Mouse (Mus musculus): Measurements from ENCODE around the gene Tbc1d22b. TPM values are rescaled to one million over a fixed set of nuclear protein-coding genes. Genes with fewer than 3 reads are reported as not detected.

The Tbc1d22b gene
- polyA plus RNA-seq, 1 experiment from 2014 or later: 6.9 TPM

GRCm38 (mm10) chr17:29502669-29503665 is 46.6 kb upstream of the Tbc1d22b start:
- ATAC-seq (ENCODE audit: low FRiP score, low TSS enrichment) (no peak), DNase-seq (ENCODE audit: low spot score) (no peak)
- WGBS: 9% methylated on average over 32 of the region's 32 CpGs
- Histone ChIP-seq H3K27me3 (ENCODE audit: control insufficient read depth, insufficient read depth, low read length) (no peaks in the 10 kb centered on the region), H3K9ac (ENCODE audit: low read length) (peak overlapping the region; percentile 19; the same call in 1 of the 2 replicates), H3K27ac (replicated peaks) (0 out of 2 replicates have a peak overlapping the region, but pooled peaks have one; percentile 35), H3K9me3 (ENCODE audit: control insufficient read depth, low read length) (no peaks in the 10 kb centered on the region), H3K4me1 (replicated peaks; ENCODE audit: control insufficient read depth, insufficient read depth) (no peaks in the 10 kb centered on the region), H3K4me3 (ENCODE audit: low read depth, low read length) (peak overlapping the region; percentile 5; the same call in 1 of the 2 replicates), H3K36me3 (ENCODE audit: control insufficient read depth, insufficient read depth, low read length) (no peaks in the 10 kb centered on the region), H3K4me2 (replicated peaks; ENCODE audit: low read depth) (peak overlapping the region; percentile 37)
- TF ChIP-seq EP300 (optimal IDR thresholded peaks at IDR 0.05): no peak
- no peak for TF ChIP-seq CTCF (IDR thresholded peaks at IDR 0.05; ENCODE audit: low read depth)

DNA sequence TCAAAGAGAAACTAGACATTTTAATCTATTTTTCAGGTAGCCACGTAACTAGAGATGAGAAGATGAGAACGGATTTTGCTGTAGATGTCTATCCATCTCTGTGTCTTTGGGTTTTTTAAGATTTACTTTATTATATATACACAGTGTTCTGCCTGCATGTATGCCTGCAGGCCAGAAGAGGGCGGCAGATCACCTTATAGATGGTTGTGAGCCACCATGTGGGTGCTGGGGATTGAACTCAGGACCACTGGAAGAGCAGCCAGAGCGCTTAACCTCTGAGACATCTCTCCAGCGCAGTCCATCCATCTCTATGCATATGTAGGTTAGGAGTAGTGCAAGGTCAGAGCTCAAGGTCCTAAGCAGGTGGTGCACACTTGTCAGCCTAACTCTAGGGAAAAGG is 45.9 kb upstream of the Tbc1d22b start:
- TF ChIP-seq EP300 (optimal IDR thresholded peaks at IDR 0.05): no peak
- TF ChIP-seq CTCF (IDR thresholded peaks at IDR 0.05; ENCODE audit: low read depth): peak; percentile 58
- Histone ChIP-seq H3K27me3 (ENCODE audit: control insufficient read depth, insufficient read depth, low read length) (no peaks in the 10 kb centered on the region), H3K9me3 (ENCODE audit: control insufficient read depth, low read length) (no peaks in the 10 kb centered on the region), H3K27ac (replicated peaks) (no peak overlapping the region), H3K36me3 (ENCODE audit: control insufficient read depth, insufficient read depth, low read length) (no peaks in the 10 kb centered on the region), H3K9ac (ENCODE audit: low read length) (no peak overlapping the region), H3K4me1 (replicated peaks; ENCODE audit: control insufficient read depth, insufficient read depth) (no peaks in the 10 kb centered on the region), H3K4me2 (replicated peaks; ENCODE audit: low read depth) (no peak overlapping the region), H3K4me3 (ENCODE audit: low read depth, low read length) (no peak overlapping the region)
- ATAC-seq (ENCODE audit: low FRiP score, low TSS enrichment) (no peak), DNase-seq (ENCODE audit: low spot score) (no peak)
- WGBS: 74% methylated on average over 5 of the region's 5 CpGs

DNA sequence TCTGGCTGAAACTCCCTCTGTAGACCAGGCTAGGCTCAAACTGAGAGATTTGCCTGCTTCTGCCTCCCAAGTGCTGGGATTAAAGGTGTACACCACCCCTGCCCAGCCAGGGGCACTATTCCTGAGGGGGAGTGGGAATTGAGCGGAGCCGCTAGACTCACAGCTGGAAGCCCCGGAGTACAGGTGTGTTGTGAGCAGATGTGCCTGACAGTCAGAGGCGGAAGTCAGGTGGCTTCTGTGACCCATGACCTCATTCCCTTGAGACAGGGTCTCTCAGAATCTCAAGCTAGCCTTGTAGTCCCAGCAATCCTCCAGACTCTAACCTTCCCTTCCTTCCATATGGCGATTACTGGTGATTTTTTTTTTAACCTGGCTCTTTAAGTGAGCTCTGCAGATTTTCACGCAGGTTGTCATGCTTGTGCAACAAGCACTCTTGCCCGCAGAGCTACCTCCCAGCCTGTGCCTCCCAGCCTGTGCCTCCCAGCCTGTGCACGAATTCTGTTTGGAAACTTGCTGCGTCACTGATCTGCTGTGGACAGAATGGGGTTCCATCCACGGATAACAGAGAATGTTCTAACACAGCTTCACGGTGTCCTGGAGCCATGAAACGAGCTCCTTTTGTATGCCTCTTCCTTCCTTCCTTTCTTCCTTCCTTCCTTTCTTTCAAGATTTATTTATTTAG is 40.5 kb upstream of the Tbc1d22b start:
- ATAC-seq (ENCODE audit: low FRiP score, low TSS enrichment) (no peak), DNase-seq (ENCODE audit: low spot score) (no peak)
- Histone ChIP-seq H3K4me3 (ENCODE audit: low read depth, low read length) (no peak overlapping the region), H3K4me1 (replicated peaks; ENCODE audit: control insufficient read depth, insufficient read depth) (no peaks in the 10 kb centered on the region), H3K27me3 (ENCODE audit: control insufficient read depth, insufficient read depth, low read length) (no peaks in the 10 kb centered on the region), H3K27ac (replicated peaks) (no peak overlapping the region), H3K4me2 (replicated peaks; ENCODE audit: low read depth) (no peak overlapping the region), H3K36me3 (ENCODE audit: control insufficient read depth, insufficient read depth, low read length) (no peaks in the 10 kb centered on the region), H3K9me3 (ENCODE audit: control insufficient read depth, low read length) (no peaks in the 10 kb centered on the region), H3K9ac (ENCODE audit: low read length) (no peak overlapping the region)
- WGBS: 62% methylated on average over 12 of the region's 12 CpGs
- no peak for TF ChIP-seq EP300 (optimal IDR thresholded peaks at IDR 0.05)
- TF ChIP-seq CTCF (IDR thresholded peaks at IDR 0.05; ENCODE audit: low read depth): no peak

- Histone ChIP-seq H3K9ac (ENCODE audit: low read length) (no peak overlapping the region), H3K9me3 (ENCODE audit: control insufficient read depth, low read length) (no peaks in the 10 kb centered on the region), H3K27me3 (ENCODE audit: control insufficient read depth, insufficient read depth, low read length) (no peaks in the 10 kb centered on the region), H3K4me2 (replicated peaks; ENCODE audit: low read depth) (no peak overlapping the region), H3K36me3 (ENCODE audit: control insufficient read depth, insufficient read depth, low read length) (no peaks in the 10 kb centered on the region), H3K27ac (replicated peaks) (no peak overlapping the region), H3K4me3 (ENCODE audit: low read depth, low read length) (no peak overlapping the region), H3K4me1 (replicated peaks; ENCODE audit: control insufficient read depth, insufficient read depth) (no peaks in the 10 kb centered on the region)
- DNase-seq (ENCODE audit: low spot score) (no peak), ATAC-seq (ENCODE audit: low FRiP score, low TSS enrichment) (no peak)
- WGBS: 51% methylated on average over 8 of the region's 8 CpGs
- TF ChIP-seq CTCF (IDR thresholded peaks at IDR 0.05; ENCODE audit: low read depth) (no peak), EP300 (optimal IDR thresholded peaks at IDR 0.05) (no peak)
Measured at GRCm38 (mm10) chr17:29510691-29511090, 38.9 kb upstream of the Tbc1d22b start.

- no peak overlapping the region for H3K4me3 ChIP-seq (ENCODE audit: low read depth, low read length)
- DNase-seq (ENCODE audit: low spot score) (peak; percentile 83), ATAC-seq (ENCODE audit: low FRiP score, low TSS enrichment) (peak; percentile 79)
- no peaks in the 10 kb centered on the region for H3K4me1 ChIP-seq (replicated peaks; ENCODE audit: control insufficient read depth, insufficient read depth)
- TF ChIP-seq CTCF (IDR thresholded peaks at IDR 0.05; ENCODE audit: low read depth) (peak; percentile 86), EP300 (optimal IDR thresholded peaks at IDR 0.05) (no peak)
- no peak overlapping the region for H3K27ac ChIP-seq (replicated peaks)
- H3K36me3 ChIP-seq (ENCODE audit: control insufficient read depth, insufficient read depth, low read length): no peaks in the 10 kb centered on the region
- 27% methylated on average over 13 of the region's 13 CpGs for WGBS
- no peak overlapping the region for H3K9ac ChIP-seq (ENCODE audit: low read length)
- no peak overlapping the region for H3K4me2 ChIP-seq (replicated peaks; ENCODE audit: low read depth)
- no peaks in the 10 kb centered on the region for H3K9me3 ChIP-seq (ENCODE audit: control insufficient read depth, low read length)
- H3K27me3 ChIP-seq (ENCODE audit: control insufficient read depth, insufficient read depth, low read length): no peaks in the 10 kb centered on the region
Measured at GRCm38 (mm10) chr17:29513044-29513730, 36.4 kb upstream of the Tbc1d22b start.

All from stomach, postnatal 0 days (tissue).